Comparison of ENCODE assay signal across 25 mouse cellular contexts in genomic region chr13:117204685-117205084, GRCm38 (mm10). TPM values are rescaled to one million over a fixed set of nuclear protein-coding genes. Genes with fewer than 3 reads are reported as not detected.
"Had no signal": no experiment of that assay in that cellular context is flagged by ENCODE, and none has a peak within 500 bp of the region (broad histone marks: within the 10 kb centered on the region; RNA-seq: fewer than 3 reads in every experiment).

No protein-coding gene starts in this region.

- H3K27me3 ChIP-seq: heart, embryonic 13.5 days; heart, embryonic 15.5 days; hindbrain, embryonic 13.5 days; hindbrain, embryonic 15.5 days; intestine, embryonic 15.5 days; limb, embryonic 12.5 days; liver, embryonic 13.5 days had no signal

- H3K36me3 ChIP-seq: heart, embryonic 13.5 days; heart, embryonic 15.5 days; hindbrain, embryonic 13.5 days; hindbrain, embryonic 15.5 days; intestine, embryonic 15.5 days; limb, embryonic 10.5 days; limb, embryonic 12.5 days; liver, embryonic 13.5 days had no signal

- H3K4me1 ChIP-seq: heart, embryonic 15.5 days; hindbrain, embryonic 13.5 days; hindbrain, embryonic 15.5 days; intestine, embryonic 15.5 days; limb, embryonic 10.5 days; limb, embryonic 12.5 days; liver, embryonic 13.5 days had no signal

- H3K27ac ChIP-seq: heart, embryonic 13.5 days; heart, embryonic 15.5 days; hindbrain, embryonic 13.5 days; hindbrain, embryonic 15.5 days; hindbrain, postnatal 0 days; intestine, embryonic 15.5 days; layer of hippocampus, adult 2 months; left cerebral cortex, adult 2 months; limb, embryonic 10.5 days; limb, embryonic 12.5 days; liver, embryonic 13.5 days had no signal

- H3K9me3 ChIP-seq: heart, embryonic 13.5 days; heart, embryonic 15.5 days; hindbrain, embryonic 13.5 days; hindbrain, embryonic 15.5 days; intestine, embryonic 15.5 days; limb, embryonic 10.5 days; limb, embryonic 12.5 days; liver, embryonic 13.5 days had no signal

- DNase-seq: gastrocnemius, postnatal 14 days; gastrocnemius, postnatal 36 days; heart, adult 18-20 months; heart, postnatal 14 days; heart, postnatal 36 days; kidney, adult 18-20 months; kidney, adult 8-10 months; kidney, postnatal 10 days; kidney, postnatal 25 days; kidney, postnatal 4 days; liver; liver, embryonic 13.5 days had no signal

- H3K4me3 ChIP-seq: heart, embryonic 13.5 days; heart, embryonic 15.5 days; hindbrain, embryonic 13.5 days; hindbrain, embryonic 15.5 days; intestine, embryonic 15.5 days; layer of hippocampus, adult 2 months; left cerebral cortex, adult 2 months; limb, embryonic 10.5 days; limb, embryonic 12.5 days; liver, embryonic 13.5 days had no signal

RNA-seq across cellular contexts. Expression of gene Gm17509, which starts 16.2 kb away (rescaled TPM):
- polyA plus RNA-seq: heart, embryonic 15.5 days; heart, postnatal 0 days; intestine, postnatal 0 days; liver, embryonic 11.5 days; liver, embryonic 13.5 days had no signal
